Mouse (Mus musculus) urinary bladder, adult 18-20 months (tissue): ENCODE results near the gene Pigu.

Experiments
- DNase-seq, 2 experiments: peaks; one replicate each; pipeline ENCODE4 v3.0.0; 2022; ENCODE audit warnings: low spot score in 2 of 2, mixed read lengths in 2 of 2

Gene Pigu

GRCm38 (mm10) chr2:155236362-155236992 lies 120.8 kb downstream of the Pigu start, which contains the start of gene Dynlrb1:
TSS of gene Dynlrb1 (plus strand) at chr2:155236533.
- DNase-seq, result peak; percentile 97 to 100

DNA sequence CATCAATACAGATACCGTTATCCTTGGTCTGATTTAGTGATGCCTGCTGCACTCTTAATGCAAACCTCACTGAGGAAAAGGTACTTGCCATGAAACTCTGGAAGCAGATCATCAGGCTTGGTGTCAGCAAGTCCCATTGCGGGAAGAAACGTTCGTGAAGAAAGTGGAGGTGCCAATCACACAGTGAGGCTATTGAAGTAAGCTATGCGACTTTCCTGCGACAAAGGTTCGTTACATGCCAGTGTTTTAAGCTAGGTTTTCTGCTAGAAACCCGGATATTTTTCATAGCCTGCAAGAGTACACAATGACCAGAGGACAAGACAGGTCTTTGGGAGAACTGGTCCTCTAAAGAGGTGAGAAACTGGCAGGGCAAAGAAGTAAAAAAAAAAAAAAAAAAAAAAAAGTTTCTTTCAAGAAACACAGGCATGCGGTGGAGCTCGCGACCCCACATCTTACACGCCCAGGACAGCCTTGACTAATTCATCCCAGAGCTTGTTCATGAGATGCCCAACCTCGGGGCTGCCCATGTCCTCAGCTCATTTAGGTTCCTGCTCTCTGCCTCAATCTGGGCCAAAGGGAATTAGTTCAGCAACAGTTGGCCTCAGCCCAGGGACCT lies 121.4 kb downstream of the Pigu start:
- no peak for DNase-seq
